Mouse (Mus musculus): ENCODE measurements around the gene Sik2.

DNA sequence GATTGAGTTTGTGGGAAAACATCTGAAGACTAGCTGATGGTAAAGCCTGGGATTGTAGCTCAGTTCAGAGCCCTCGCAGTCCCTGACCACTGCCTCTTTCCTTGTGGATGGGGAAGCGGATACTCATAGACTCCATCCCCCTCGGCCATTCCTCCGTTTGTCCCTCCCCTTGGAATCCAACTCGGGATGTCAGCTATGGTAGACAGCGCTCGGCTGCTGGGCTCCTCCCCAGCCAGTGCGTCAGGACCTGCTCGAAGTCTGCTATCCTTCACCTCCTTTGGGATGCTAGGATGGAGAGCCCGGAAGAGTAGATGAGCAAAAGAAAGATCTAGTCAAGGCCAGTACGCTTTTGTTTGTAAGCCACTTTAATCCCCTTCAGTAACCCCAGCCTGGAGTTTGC lies 158.6 kb downstream of the Sik2 start:
- no peak for TF ChIP-seq MAX (IDR thresholded peaks at IDR 0.05)
- TF ChIP-seq CTCF (IDR thresholded peaks at IDR 0.05; ENCODE audit: control insufficient read depth, insufficient read depth, insufficient read length), result no peak
- no peak for TF ChIP-seq USF1 (IDR thresholded peaks at IDR 0.05; ENCODE audit: low read depth)
- no peak for TF ChIP-seq MYOG (IDR thresholded peaks at IDR 0.05; ENCODE audit: control insufficient read depth, extremely low read depth, insufficient read length)
- TF ChIP-seq CEBPB (IDR thresholded peaks at IDR 0.05; ENCODE audit: low read depth), result no peak

All from C2C12 (cell line).